Mouse (Mus musculus): ENCODE data around the gene Khk.

Gene Khk

GRCm38 (mm10) chr5:30934725-30935461 lies 13.7 kb downstream of the Khk start:
- no peak for DNase-seq (ENCODE audit: low read depth in 2 of 2, low spot score in 2 of 2)

GRCm38 (mm10) chr5:30943004-30943403 lies 21.8 kb downstream of the Khk start:
- DNase-seq (ENCODE audit: low read depth in 2 of 2, low spot score in 2 of 2) = no peak

- no peak for DNase-seq (ENCODE audit: low read depth in 2 of 2, low spot score in 2 of 2)
Measured at GRCm38 (mm10) chr5:30944344-30944743, 23.1 kb downstream of the Khk start.

DNA sequence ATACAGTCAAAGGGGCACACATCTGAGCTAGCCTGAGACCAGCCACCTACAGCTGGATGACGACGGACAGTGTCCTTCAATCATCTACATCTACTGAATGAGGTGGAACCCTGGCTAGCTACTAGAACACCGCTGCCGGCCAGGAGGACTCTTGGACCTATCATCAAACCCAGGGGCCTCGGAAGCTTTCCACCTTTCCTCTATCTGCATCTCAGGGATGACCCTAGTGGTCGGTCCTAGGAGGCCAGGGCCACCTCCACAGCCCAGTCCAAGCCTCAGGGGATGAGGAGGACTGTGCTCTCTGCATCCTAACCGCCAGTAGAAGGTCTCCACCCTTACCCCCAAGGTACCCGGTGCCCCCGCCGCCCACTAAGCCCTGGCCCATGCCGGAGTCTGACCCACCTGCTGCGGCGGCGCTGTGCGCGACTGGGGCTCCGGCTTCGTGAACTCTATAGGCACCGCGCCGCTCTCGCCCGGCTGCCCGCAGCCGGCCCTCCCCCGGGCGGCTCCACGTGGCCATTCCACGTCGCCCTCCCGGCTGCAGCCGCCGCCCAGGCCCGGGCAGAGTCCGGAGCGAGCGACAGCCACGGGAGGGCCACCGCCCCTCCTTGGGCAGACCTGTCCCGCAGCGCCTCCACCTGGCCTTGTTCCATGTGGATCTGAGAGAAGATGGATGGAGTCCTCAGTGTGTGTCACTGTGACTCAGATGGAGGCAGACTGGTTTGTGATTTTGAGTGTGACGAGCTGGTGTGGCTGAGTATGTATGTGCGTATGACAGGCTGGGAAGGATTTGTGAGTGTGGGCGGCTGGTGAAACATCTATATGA lies 23.9 kb downstream of the Khk start, which contains the start of gene Cgref1:
Gene Cgref1, minus strand, starts transcription at position 636 of the 826 bp plus-strand sequence.
- DNase-seq (ENCODE audit: low read depth in 2 of 2, low spot score in 2 of 2) = no peak

GRCm38 (mm10) chr5:30948620-30949019 lies 27.4 kb downstream of the Khk start:
- DNase-seq (ENCODE audit: low read depth in 2 of 2, low spot score in 2 of 2) = no peak

GRCm38 (mm10) chr5:30949654-30950326 lies 28.6 kb downstream of the Khk start:
- peak; percentile 80 to 83 for DNase-seq (ENCODE audit: low read depth in 2 of 2, low spot score in 2 of 2)

DNA sequence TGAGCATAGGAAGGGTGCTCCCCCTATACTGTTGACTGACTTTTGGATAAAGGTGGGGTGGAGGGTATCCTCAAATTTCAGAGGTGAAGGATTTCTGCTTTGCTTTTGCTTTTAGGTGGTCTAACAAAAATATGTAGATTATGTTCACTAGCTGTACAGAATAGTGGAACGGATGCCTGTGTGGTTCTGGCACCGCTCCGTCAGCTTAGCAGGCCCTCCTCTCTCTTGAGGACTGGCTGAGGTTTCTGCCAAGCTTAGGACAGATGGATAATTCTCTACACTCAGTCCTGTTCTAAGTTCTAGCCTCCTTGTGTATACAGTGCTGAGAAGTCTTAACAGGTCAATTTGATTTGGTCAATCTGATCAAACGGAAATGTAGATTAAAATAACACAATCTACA lies 29.2 kb downstream of the Khk start:
- DNase-seq (ENCODE audit: low read depth in 2 of 2, low spot score in 2 of 2) = no peak

- DNase-seq (ENCODE audit: low read depth in 2 of 2, low spot score in 2 of 2) = no peak
Measured at GRCm38 (mm10) chr5:30950922-30951321, 29.7 kb downstream of the Khk start.

GRCm38 (mm10) chr5:30951706-30952105 lies 30.5 kb downstream of the Khk start:
- DNase-seq (ENCODE audit: low read depth in 2 of 2, low spot score in 2 of 2) = no peak

DNA sequence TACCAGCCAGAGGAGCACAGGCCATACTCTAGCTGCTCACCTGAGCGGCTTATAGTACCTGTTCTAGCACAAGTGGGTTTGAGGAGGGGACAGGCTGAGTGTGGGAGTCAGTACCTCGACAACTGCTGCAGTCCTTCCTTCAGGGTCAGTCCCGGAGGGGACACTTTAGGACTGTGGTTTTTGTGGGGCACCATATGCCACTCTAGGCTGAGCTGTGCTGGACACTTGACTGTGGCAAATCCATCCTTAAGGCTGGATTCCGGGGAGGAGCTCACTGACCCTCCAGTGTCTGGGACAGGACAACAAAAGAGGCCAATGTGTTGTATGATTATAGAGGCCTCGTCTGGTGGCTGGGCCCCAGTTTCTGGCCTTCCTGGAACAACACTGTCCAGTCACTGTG lies 31.3 kb downstream of the Khk start:
- DNase-seq (ENCODE audit: low read depth in 2 of 2, low spot score in 2 of 2) = no peak

GRCm38 (mm10) chr5:30954065-30954464 lies 32.8 kb downstream of the Khk start:
- no peak for DNase-seq (ENCODE audit: low read depth in 2 of 2, low spot score in 2 of 2)

- no peak for DNase-seq (ENCODE audit: low read depth in 2 of 2, low spot score in 2 of 2)
Measured at GRCm38 (mm10) chr5:30954556-30954955, 33.3 kb downstream of the Khk start.

DNA sequence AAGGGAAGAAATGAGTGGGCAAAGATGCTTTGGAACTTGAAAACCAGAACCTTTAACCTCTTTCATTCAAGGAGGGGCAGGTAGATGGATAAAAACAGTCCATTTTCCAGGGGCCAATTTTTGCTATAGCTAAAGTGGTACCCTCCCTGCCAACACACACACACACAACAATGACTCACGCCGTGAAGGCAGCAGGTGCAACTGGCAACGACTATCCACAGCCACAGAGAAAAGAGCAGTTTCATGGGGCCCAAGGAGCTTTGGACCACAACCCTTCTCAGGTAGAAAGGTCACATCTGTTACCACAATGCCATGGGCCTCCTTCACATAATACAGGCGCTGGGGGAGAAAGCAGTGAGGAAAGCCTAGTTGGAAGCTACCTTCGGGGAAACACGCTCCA lies 34.5 kb downstream of the Khk start:
- DNase-seq (ENCODE audit: low read depth in 2 of 2, low spot score in 2 of 2) = no peak

DNA sequence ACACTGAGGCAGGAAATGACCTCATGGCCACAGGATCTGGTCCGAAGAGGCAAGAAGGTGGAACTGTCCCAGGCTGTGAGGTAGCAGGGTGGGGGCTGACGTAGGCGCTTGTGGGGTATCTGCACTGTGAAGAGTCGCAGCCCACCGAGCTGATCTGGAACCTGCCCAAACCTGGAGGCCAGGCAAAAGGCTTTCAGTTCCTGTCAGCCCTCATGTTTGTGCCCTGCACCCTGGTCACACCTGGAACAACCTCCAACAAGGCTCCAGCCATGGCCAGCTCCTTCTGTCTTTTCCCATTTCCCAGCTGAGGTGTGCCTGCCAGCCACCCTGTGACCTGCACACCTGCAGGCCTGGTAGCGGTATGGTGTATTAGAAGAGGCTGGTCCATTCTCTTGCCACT lies 36.7 kb downstream of the Khk start:
- DNase-seq (ENCODE audit: low read depth in 2 of 2, low spot score in 2 of 2) = no peak

GRCm38 (mm10) chr5:30959198-30959854 lies 38.1 kb downstream of the Khk start:
- no peak for DNase-seq (ENCODE audit: low read depth in 2 of 2, low spot score in 2 of 2)

GRCm38 (mm10) chr5:30959966-30960501 lies 38.8 kb downstream of the Khk start, which contains the start of gene Preb:
Preb (minus strand) TSS chr5:30960361.
- peak; percentile 95 to 97 for DNase-seq (ENCODE audit: low read depth in 2 of 2, low spot score in 2 of 2)

- DNase-seq (ENCODE audit: low read depth in 2 of 2, low spot score in 2 of 2) = no peak
Measured at GRCm38 (mm10) chr5:30960814-30961213, 39.6 kb downstream of the Khk start.

DNA sequence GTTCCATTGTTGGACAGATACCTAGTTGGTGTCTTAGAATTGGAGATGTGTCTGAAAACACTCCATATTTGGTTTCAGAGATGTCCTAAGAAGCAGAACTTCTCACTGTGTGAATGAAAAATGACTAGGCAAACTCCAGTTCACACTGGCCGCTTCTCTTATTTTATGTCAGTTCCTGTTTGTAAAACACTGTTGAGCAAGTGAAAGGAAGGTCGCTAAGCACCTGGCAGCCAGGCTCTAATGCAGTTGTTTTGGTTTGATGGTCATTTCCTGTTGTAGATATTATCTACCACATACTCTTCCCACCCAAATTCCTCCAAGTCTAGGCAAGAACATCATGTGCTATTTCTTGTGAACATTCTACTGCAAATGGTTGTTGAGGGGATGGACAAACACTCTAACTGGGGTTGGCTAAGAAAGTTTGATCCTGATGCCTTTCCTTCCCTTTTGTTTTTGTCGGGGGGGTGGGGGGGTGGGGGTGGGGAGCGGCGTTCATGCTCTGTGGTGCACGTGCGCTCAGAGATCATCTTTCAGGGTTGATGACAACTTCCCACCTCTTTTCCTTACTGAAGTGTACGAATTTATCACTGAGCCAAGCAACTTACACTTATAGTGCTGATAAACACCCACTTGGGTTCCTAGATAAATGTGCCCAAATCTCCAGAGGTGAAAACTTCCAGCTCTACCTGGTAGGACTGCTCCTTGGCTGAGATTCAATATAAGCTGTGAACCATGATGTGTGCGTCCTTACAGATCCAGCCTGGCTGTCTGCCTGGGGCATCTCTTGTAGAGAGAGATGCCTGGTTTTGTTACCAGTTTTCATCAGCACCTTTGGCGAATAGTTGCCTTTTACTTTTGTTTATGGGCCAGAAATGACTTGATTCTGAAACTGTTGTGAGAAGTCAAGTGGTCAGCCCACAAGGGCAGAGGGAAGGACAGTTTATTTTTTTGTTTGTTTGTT lies 40.6 kb downstream of the Khk start:
- DNase-seq (ENCODE audit: low read depth in 2 of 2, low spot score in 2 of 2) = peak in 1 of 2 experiments; percentile 26

DNA sequence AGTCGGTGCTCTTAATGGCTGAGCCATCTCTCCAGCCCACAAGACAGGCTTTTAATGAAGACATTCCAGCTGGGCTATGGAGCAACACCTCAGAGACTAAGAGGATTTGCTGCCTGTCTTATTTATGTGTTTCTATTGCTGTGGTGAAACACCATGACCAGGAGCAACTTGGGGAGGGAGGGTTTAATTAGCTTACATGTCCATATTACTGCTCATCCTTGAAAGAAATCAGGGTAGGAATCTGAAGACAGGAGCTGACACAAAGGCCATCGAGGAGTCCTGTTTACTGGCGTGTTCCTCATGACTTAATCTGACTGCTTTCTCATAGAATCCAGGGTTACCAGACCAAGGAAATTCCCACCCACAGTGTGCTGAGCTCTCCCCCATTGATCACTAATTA lies 42.7 kb downstream of the Khk start:
- no peak for DNase-seq (ENCODE audit: low read depth in 2 of 2, low spot score in 2 of 2)

GRCm38 (mm10) chr5:30966189-30966588 lies 45.0 kb downstream of the Khk start:
- DNase-seq (ENCODE audit: low read depth in 2 of 2, low spot score in 2 of 2) = no peak
